Mouse (Mus musculus): ENCODE measurements around the gene Pcyt1b. TPM values are rescaled to one million over a fixed set of nuclear protein-coding genes. Genes with fewer than 3 reads are reported as not detected.

Pcyt1b gene
- polyA plus RNA-seq, 1 experiment, result 22.3 TPM

- Histone ChIP-seq H3K4me3 (ENCODE audit: insufficient read depth, low read length) (no peak overlapping the region), H3K4me1 (ENCODE audit: control insufficient read depth, insufficient read depth, low read length) (no peaks in the 10 kb centered on the region), H3K27ac (ENCODE audit: insufficient read depth, low read length) (no peak overlapping the region)
- TF ChIP-seq POLR2A (IDR thresholded peaks at IDR 0.05; ENCODE audit: extremely low read depth, insufficient read depth, low read length) (no peak), CTCF (IDR thresholded peaks at IDR 0.05; ENCODE audit: extremely low read depth, insufficient read depth, low read length) (peak; percentile 29)
Measured at GRCm38 (mm10) chrX:93793168-93793567, 138.5 kb downstream of the Pcyt1b start.

Other genes starting within 250 kb of the Pcyt1b start
- 1.7 and 1.8 TPM in 2 replicates for gene Pola1, start 22.7 kb upstream of the Pcyt1b start, polyA plus RNA-seq (2012; rRNA removed)
- gene Pdk3, start 177.3 kb downstream of the Pcyt1b start, polyA plus RNA-seq (2012; rRNA removed), result 23.2 and 25.2 TPM in 2 replicates

Data from cortical plate, adult 2 months (tissue).